Mouse (Mus musculus): ENCODE results near the gene Slc38a2. TPM values are rescaled to one million over a fixed set of nuclear protein-coding genes. Genes with fewer than 3 reads are reported as not detected.

Gene Slc38a2
- polyA plus RNA-seq (2017; shearing (Covaris generic)) = 341 TPM

GRCm38 (mm10) chr15:96699521-96700511, at the start of gene Slc38a2:
TSS of gene Slc38a2 (minus strand) at chr15:96699730.

GRCm38 (mm10) chr15:96642436-96643405, 56.8 kb downstream of the Slc38a2 start, which contains the start of gene Slc38a1:
TSS of gene Slc38a1 (minus strand) at chr15:96642913.

Other genes with a start within 250 kb of the Slc38a2 start
- gene Scaf11, start 238.9 kb downstream of the Slc38a2 start, polyA plus RNA-seq (2017; shearing (Covaris generic)) = 86.0 TPM
- gene Slc38a1, start 56.8 kb downstream of the Slc38a2 start, polyA plus RNA-seq (2017; shearing (Covaris generic)) = 76.0 TPM